Mouse (Mus musculus) megakaryocyte-erythroid progenitor cell, adult 5 weeks (primary cell): ENCODE measurements around the gene Flywch2. TPM values are rescaled to one million over a fixed set of nuclear protein-coding genes. Genes with fewer than 3 reads are reported as not detected.

Experiments used
- polyA plus RNA-seq: library from polyadenylated mRNA; stranded (reverse); fragments of >175 nt; gene quantifications from 2 replicates; pipeline ENCODE4 v1.2.3, GENCODE M21; 2012

Gene Flywch2
- 13.9 and 18.9 TPM in 2 replicates for polyA plus RNA-seq

DNA sequence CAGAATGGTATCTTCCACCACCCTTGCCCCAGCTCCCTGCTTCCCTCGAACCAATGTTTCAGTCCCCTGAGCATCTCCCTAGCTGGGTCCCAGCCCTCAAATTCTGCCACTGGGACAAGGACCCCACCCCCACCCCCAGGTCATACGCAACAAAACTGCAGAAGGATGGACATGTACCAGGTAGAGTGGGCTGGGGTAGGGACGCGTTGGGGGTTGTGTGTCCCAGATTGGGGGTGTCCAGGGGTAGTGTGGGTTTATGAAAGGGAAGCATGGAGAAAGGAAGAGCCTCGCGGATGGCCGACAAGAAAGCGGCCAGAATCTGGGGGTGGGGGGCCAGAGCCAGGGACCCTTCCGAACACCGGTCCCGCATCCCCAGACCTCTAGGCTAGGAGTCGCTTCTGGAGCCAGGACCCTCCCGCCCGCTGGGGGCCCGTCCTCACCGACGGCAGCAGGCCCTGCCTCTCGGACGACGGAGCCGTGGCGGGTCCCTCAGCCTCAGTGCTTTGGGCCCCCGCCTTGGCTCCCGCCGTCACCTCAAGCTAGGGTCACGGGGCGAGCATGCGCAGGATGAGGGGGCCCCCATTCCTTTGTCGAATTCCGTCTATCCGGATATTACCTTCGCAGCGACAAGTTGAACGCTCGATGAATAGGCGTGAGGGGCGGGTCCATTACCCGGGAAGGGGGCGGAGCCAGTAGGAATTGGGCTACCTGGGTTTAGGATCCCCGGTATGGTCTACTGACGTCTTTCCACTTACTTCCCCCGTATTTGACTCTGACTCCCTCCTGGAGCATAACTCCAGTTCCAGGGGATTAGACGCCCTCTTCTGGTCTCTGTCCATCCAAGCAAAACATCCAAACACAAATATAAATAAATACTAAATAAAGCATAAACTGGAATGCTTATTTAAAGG, at the start of gene Flywch2:
Gene Flywch2 (minus strand): TSS at position 521 of the 911 bp plus-strand sequence.

DNA sequence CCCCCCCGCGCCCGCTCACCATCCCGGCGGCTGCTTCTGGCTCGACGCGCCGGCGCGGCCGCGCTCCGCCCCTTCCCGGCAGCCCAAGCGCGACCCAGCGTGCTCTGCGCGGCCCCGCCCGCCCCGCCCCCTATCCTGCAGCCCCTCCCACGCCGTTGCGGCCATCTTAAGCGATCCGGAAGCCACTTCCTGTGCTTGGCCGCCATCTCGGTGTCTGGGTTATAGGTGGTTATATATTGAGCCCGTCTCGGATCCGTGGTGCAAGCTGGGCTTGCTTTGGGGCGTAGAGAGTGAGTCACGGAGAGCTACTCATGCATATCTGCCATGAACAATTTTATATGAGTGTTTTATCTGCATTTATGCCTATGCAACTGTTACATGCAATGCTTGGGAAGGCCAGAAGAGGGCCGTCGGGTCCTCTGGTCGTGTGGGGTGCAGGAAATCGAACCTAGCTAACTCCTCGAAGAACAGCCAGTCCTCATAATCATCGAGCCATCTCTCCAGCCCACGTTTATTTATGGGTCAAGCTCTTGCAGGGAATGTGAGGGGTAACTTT, 43.3 kb upstream of the Flywch2 start, which contains the start of gene Elob:
Gene Elob (minus strand): TSS at position 73 of the 556 bp plus-strand sequence.

GRCm38 (mm10) chr17:23790269-23791078, 4.6 kb upstream of the Flywch2 start, which contains the start of gene Srrm2:
Gene Srrm2 (plus strand): TSS chr17:23790532.

DNA sequence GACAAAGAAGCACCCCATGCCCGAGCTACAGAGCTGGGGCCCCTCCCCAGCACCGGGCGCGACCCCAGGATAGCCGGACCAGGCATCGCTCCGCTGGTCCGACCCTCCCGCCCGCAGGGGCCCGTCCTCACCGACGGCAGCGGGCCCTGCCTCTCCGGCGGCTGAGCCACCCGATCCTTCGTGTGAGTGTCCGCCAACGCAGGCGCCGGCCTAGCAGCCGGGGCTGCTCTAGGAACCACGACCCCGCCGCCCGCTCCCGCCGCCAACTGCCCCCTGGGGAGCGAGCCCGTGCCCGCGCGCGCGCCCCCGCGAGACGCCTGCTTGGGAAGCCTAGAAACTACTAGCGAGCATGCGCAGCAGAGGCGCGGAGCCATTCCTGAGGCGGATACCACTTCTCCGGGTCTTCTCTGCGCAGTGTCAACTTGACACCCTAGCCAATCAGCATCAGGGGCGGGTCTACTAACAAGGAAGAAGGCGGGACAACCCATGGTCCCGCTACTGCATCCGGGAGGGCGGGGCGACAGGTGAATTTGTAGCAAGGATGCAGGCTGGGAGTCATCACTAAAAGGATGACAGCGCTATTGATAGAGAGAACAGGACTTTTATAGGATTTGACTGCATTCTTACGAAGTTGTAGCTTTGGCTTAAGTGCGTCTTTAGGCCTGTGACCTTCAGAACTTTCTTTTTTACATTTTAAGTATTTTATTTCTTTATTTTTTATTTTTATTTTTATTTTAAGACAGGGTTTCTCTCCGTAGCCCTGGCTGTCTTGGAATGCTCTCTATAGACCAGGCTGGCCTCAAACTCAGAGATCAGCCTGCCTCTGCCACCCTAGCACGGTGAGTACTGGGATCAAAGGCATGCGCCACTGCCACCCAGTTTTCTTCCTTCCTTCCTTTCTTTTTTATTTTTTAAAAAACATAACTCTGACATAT, 14.3 kb downstream of the Flywch2 start, which contains the start of gene Flywch1:
Gene Flywch1 (minus strand): TSS at position 319 of the 935 bp plus-strand sequence.

DNA sequence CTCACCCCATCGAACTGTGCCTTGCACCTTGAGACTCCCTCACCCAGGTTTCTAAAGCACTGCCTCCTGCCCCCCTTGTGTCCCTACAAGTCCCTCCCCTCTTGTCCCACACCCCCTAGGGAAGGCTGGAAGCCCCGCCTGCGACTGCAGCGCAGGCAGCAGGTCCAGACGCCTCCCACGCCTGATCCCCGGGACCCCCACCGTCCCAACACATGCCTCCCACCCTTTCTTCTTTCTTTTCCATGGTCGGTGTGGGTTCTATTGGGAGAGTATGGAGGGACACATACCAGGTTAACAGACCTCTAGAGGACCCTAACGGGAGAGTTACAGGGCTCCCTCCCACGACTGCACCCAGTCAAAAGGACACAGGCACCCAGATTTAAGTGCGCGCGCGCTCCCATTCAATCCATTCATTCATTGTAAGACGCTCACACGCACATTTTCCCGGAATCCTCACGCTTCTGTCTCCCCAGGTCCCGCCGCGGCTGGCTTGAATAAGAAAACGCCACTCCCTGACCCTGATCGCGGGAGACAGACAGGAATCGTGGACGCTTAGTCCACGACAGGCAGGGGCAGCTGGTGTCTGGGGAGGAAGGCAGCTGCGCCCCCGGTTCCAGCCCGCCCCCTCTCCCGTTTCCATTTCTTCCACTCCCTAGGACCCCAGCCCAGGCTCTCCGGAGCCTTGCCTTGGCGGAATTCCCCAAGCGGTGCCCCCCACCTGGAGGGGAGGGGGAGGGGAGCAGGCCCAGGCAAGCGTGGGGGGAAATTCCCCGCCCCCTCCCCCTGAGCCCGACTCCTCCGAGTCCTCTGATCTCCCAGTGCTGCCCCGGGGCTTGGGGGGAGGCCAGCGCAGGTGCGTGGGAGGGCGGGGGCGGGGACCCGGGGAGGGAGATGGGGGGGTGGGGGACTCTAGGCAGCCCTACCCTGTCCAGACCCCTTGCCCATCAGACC, 40.3 kb downstream of the Flywch2 start, which contains the start of gene Kremen2:
Gene Kremen2 (minus strand): TSS at position 533 of the 951 bp plus-strand sequence.

DNA sequence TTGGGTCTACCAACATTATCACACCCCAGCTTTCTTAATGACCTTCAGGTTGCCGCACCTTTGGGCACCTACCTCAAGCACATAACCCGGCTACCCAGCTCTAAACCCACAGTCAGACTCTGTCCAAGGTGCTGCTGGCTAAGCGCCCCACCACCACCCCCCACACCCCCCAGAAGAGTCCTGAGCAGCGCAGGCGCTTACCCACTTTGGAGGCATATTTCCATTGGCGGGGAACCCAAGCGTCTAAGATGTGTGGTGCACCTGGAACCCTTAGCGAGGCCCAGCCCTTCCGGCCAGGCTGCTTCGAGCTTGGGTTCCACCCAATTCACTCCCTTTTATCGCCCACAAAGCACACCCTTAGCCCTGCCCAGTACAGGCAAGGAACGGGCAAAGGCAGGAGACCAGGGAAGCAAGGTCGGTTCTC, 45.3 kb downstream of the Flywch2 start, which contains the start of gene Paqr4:
Gene Paqr4 (minus strand): TSS at position 270 of the 424 bp plus-strand sequence.

Other genes starting within 250 kb of the Flywch2 start
- 14.9 and 16.4 TPM in 2 replicates for gene Zfp213, start 221.8 kb downstream of the Flywch2 start, polyA plus RNA-seq
- 0.21 and 0.53 TPM in 2 replicates for gene Zfp13, start 186.6 kb downstream of the Flywch2 start, polyA plus RNA-seq
- gene Zscan10, start 185.2 kb downstream of the Flywch2 start, polyA plus RNA-seq, result 0.04 TPM in 1 of 2 replicates, not detected in the other
- gene Mmp25, start 140.8 kb downstream of the Flywch2 start, polyA plus RNA-seq, result 3.6 and 6.2 TPM in 2 replicates
- gene Bicdl2, start 125.6 kb downstream of the Flywch2 start, polyA plus RNA-seq, result 0.12 TPM in 1 of 2 replicates, not detected in the other
- gene Hcfc1r1, start 112.5 kb downstream of the Flywch2 start, polyA plus RNA-seq, result 198 and 201 TPM in 2 replicates
- 85.4 and 101 TPM in 2 replicates for gene Thoc6, start 112.2 kb downstream of the Flywch2 start, polyA plus RNA-seq
- gene Tnfrsf12a, start 108.6 kb downstream of the Flywch2 start, polyA plus RNA-seq, result 59.9 and 90.1 TPM in 2 replicates
- gene Cldn6, start 106.8 kb downstream of the Flywch2 start, polyA plus RNA-seq, result not detected in 2 replicates
- gene Cldn9, start 102.1 kb downstream of the Flywch2 start, polyA plus RNA-seq, result not detected in 2 replicates
- gene 1520401A03Rik, start 63.3 kb downstream of the Flywch2 start, polyA plus RNA-seq, result 0.04 TPM in 1 of 2 replicates, not detected in the other
- 234 and 248 TPM in 2 replicates for gene Pkmyt1, start 59.7 kb downstream of the Flywch2 start, polyA plus RNA-seq
- 6.6 and 11.9 TPM in 2 replicates for gene Paqr4, start 45.2 kb downstream of the Flywch2 start, polyA plus RNA-seq
- 0.10 and 0.19 TPM in 2 replicates for gene Kremen2, start 40.2 kb downstream of the Flywch2 start, polyA plus RNA-seq
- gene Flywch1, start 14.5 kb downstream of the Flywch2 start, polyA plus RNA-seq, result 48.3 and 66.6 TPM in 2 replicates
- gene Srrm2, start 4.5 kb upstream of the Flywch2 start, polyA plus RNA-seq, result 226 and 408 TPM in 2 replicates
- gene Elob, start 43.1 kb upstream of the Flywch2 start, polyA plus RNA-seq, result 607 and 611 TPM in 2 replicates
- gene Prss33, start 50.0 kb upstream of the Flywch2 start, polyA plus RNA-seq, result not detected in 2 replicates
- gene Prss32, start 57.8 kb upstream of the Flywch2 start, polyA plus RNA-seq, result not detected in 2 replicates
- gene Prss41, start 58.1 kb upstream of the Flywch2 start, polyA plus RNA-seq, result not detected in 2 replicates
- gene Prss21, start 82.0 kb upstream of the Flywch2 start, polyA plus RNA-seq, result not detected in 2 replicates
- not detected in 2 replicates for gene Dcpp1, start 94.8 kb upstream of the Flywch2 start, polyA plus RNA-seq
- gene Dcpp2, start 94.8 kb upstream of the Flywch2 start, polyA plus RNA-seq, result not detected in 2 replicates
- not detected in 2 replicates for gene Dcpp3, start 131.4 kb upstream of the Flywch2 start, polyA plus RNA-seq
- gene Sbp, start 155.6 kb upstream of the Flywch2 start, polyA plus RNA-seq, result not detected in 2 replicates
- gene Sbpl, start 169.2 kb upstream of the Flywch2 start, polyA plus RNA-seq, result not detected in 2 replicates
- 0.25 and 0.40 TPM in 2 replicates for gene Prss30, start 194.5 kb upstream of the Flywch2 start, polyA plus RNA-seq
- 0.04 TPM in 1 of 2 replicates, not detected in the other for gene Prss22, start 212.0 kb upstream of the Flywch2 start, polyA plus RNA-seq